Mouse (Mus musculus): ENCODE measurements around the gene Nlgn1. TPM values are rescaled to one million over a fixed set of nuclear protein-coding genes. Genes with fewer than 3 reads are reported as not detected.

Nlgn1 gene
- 28.2 and 29.9 TPM in 2 replicates for polyA plus RNA-seq (2015; fragmentation: Nextera tagmentation; extraction: Ambion mirVana)

- Histone ChIP-seq H3K27ac (replicated peaks) (peak within 1 kb of the TSS; percentile 91), H3K36me3 (no peaks in the 10 kb centered on the region), H3K9me3 (replicated peaks) (no peaks in the 10 kb centered on the region), H3K4me3 (replicated peaks) (peak within 1 kb of the TSS; percentile 75), H3K4me1 (peaks cover 13% of the 10 kb centered on the region), H3K27me3 (replicated peaks) (no peaks in the 10 kb centered on the region), H3K4me2 (peak within 1 kb of the TSS; percentile 83), H3K9ac (replicated peaks) (peak within 1 kb of the TSS; percentile 93)
- 2% methylated on average over 14 of the region's 14 CpGs for WGBS
- ATAC-seq (ENCODE audit: low FRiP score): peak; percentile 16; the same call in 1 of the 2 replicates
Measured at GRCm38 (mm10) chr3:26332400-26333238, at the start of gene Nlgn1. Gene Nlgn1 (minus strand): TSS chr3:26332460.

GRCm38 (mm10) chr3:26378272-26378671 lies 46.0 kb upstream of the Nlgn1 start:
- H3K4me3 ChIP-seq (replicated peaks): no peak overlapping the region
- no peak for ATAC-seq (ENCODE audit: low FRiP score)
- WGBS: 77% methylated on average over 2 of the region's 2 CpGs
- H3K27ac ChIP-seq (replicated peaks): no peak overlapping the region
- H3K4me1 ChIP-seq: no peaks in the 10 kb centered on the region
- no peak overlapping the region for H3K9ac ChIP-seq (replicated peaks)
- H3K27me3 ChIP-seq (replicated peaks): no peaks in the 10 kb centered on the region
- no peak overlapping the region for H3K4me2 ChIP-seq
- H3K9me3 ChIP-seq (replicated peaks): no peaks in the 10 kb centered on the region
- no peaks in the 10 kb centered on the region for H3K36me3 ChIP-seq

GRCm38 (mm10) chr3:26355082-26355481 lies 22.8 kb upstream of the Nlgn1 start:
- Histone ChIP-seq H3K36me3 (no peaks in the 10 kb centered on the region), H3K4me3 (replicated peaks) (no peak overlapping the region), H3K9ac (replicated peaks) (no peak overlapping the region), H3K27ac (replicated peaks) (no peak overlapping the region), H3K4me1 (no peaks in the 10 kb centered on the region), H3K9me3 (replicated peaks) (no peaks in the 10 kb centered on the region), H3K4me2 (no peak overlapping the region), H3K27me3 (replicated peaks) (no peaks in the 10 kb centered on the region)
- WGBS: 81% methylated on average over 5 of the region's 5 CpGs
- ATAC-seq (ENCODE audit: low FRiP score): no peak

- Histone ChIP-seq H3K4me1 (no peaks in the 10 kb centered on the region), H3K4me3 (replicated peaks) (no peak overlapping the region), H3K27me3 (replicated peaks) (no peaks in the 10 kb centered on the region), H3K36me3 (no peaks in the 10 kb centered on the region), H3K27ac (replicated peaks) (no peak overlapping the region), H3K4me2 (no peak overlapping the region), H3K9ac (replicated peaks) (no peak overlapping the region), H3K9me3 (replicated peaks) (no peaks in the 10 kb centered on the region)
- 75% methylated on average over 5 of the region's 5 CpGs for WGBS
- no peak for ATAC-seq (ENCODE audit: low FRiP score)
Measured at GRCm38 (mm10) chr3:26354483-26355030, 22.3 kb upstream of the Nlgn1 start.

GRCm38 (mm10) chr3:26337495-26337894 lies 5.2 kb upstream of the Nlgn1 start:
- peaks cover 4% of the 10 kb centered on the region for H3K4me1 ChIP-seq
- 69% methylated on average over 2 of the region's 2 CpGs for WGBS
- no peak for ATAC-seq (ENCODE audit: low FRiP score)
- H3K27me3 ChIP-seq (replicated peaks): no peaks in the 10 kb centered on the region
- no peak overlapping the region for H3K4me3 ChIP-seq (replicated peaks)
- no peak overlapping the region for H3K4me2 ChIP-seq
- no peaks in the 10 kb centered on the region for H3K9me3 ChIP-seq (replicated peaks)
- H3K9ac ChIP-seq (replicated peaks): no peak overlapping the region
- H3K36me3 ChIP-seq: no peaks in the 10 kb centered on the region
- H3K27ac ChIP-seq (replicated peaks): no peak overlapping the region

- H3K4me2 ChIP-seq: peak overlapping the region; percentile 83
- no peaks in the 10 kb centered on the region for H3K36me3 ChIP-seq
- peak overlapping the region; percentile 93 for H3K9ac ChIP-seq (replicated peaks)
- peak overlapping the region; percentile 57 for H3K27ac ChIP-seq (replicated peaks)
- H3K4me3 ChIP-seq (replicated peaks): peak overlapping the region; percentile 75
- WGBS: under 1% methylated on average over 40 of the region's 41 CpGs
- peaks cover 13% of the 10 kb centered on the region for H3K4me1 ChIP-seq
- peak; percentile 68 for ATAC-seq (ENCODE audit: low FRiP score)
- H3K9me3 ChIP-seq (replicated peaks): no peaks in the 10 kb centered on the region
- no peaks in the 10 kb centered on the region for H3K27me3 ChIP-seq (replicated peaks)
Measured at GRCm38 (mm10) chr3:26333239-26333811, 1.1 kb upstream of the Nlgn1 start.

- WGBS: under 1% methylated on average over 60 of the region's 60 CpGs
- Histone ChIP-seq H3K4me3 (replicated peaks) (peak overlapping the region; percentile 75), H3K4me1 (peaks cover 13% of the 10 kb centered on the region), H3K27ac (replicated peaks) (peak overlapping the region; percentile 91), H3K36me3 (no peaks in the 10 kb centered on the region), H3K9ac (replicated peaks) (peak overlapping the region; percentile 93), H3K27me3 (replicated peaks) (no peaks in the 10 kb centered on the region), H3K4me2 (peak overlapping the region; percentile 83), H3K9me3 (replicated peaks) (no peaks in the 10 kb centered on the region)
- peak; percentile 84 for ATAC-seq (ENCODE audit: low FRiP score)
Measured at GRCm38 (mm10) chr3:26331177-26332061, 841 bp downstream of the Nlgn1 start.

GRCm38 (mm10) chr3:26330863-26331176 lies 1.4 kb downstream of the Nlgn1 start:
- Histone ChIP-seq H3K9ac (replicated peaks) (peak overlapping the region; percentile 93), H3K4me1 (peaks cover 13% of the 10 kb centered on the region), H3K27ac (replicated peaks) (peak overlapping the region; percentile 91), H3K4me3 (replicated peaks) (peak overlapping the region; percentile 75), H3K36me3 (no peaks in the 10 kb centered on the region), H3K27me3 (replicated peaks) (no peaks in the 10 kb centered on the region), H3K9me3 (replicated peaks) (no peaks in the 10 kb centered on the region), H3K4me2 (peak overlapping the region; percentile 83)
- WGBS: 4% methylated on average over 9 of the region's 9 CpGs
- ATAC-seq (ENCODE audit: low FRiP score): peak; percentile 29; the same call in 1 of the 2 replicates

- H3K9me3 ChIP-seq (replicated peaks): no peaks in the 10 kb centered on the region
- ATAC-seq (ENCODE audit: low FRiP score): no peak
- H3K27ac ChIP-seq (replicated peaks): no peak overlapping the region
- no peaks in the 10 kb centered on the region for H3K36me3 ChIP-seq
- whole genome bisulfite sequencing: 40% methylated on average over 4 of the region's 4 CpGs
- H3K4me3 ChIP-seq (replicated peaks): peak overlapping the region; percentile 33
- no peaks in the 10 kb centered on the region for H3K27me3 ChIP-seq (replicated peaks)
- peaks cover 13% of the 10 kb centered on the region for H3K4me1 ChIP-seq
- peak overlapping the region; percentile 83 for H3K4me2 ChIP-seq
- H3K9ac ChIP-seq (replicated peaks): peak overlapping the region; percentile 8; the same call in 1 of the 2 replicates
Measured at GRCm38 (mm10) chr3:26330019-26330418, 2.2 kb downstream of the Nlgn1 start.

- Histone ChIP-seq H3K27ac (replicated peaks) (no peak overlapping the region), H3K27me3 (replicated peaks) (no peaks in the 10 kb centered on the region), H3K9me3 (replicated peaks) (no peaks in the 10 kb centered on the region), H3K9ac (replicated peaks) (no peak overlapping the region), H3K4me3 (replicated peaks) (no peak overlapping the region), H3K36me3 (no peaks in the 10 kb centered on the region), H3K4me2 (no peak overlapping the region), H3K4me1 (no peaks in the 10 kb centered on the region)
- ATAC-seq (ENCODE audit: low FRiP score): no peak
- WGBS: 49% methylated on average over 1 of the region's 1 CpGs
Measured at GRCm38 (mm10) chr3:26324510-26324909, 7.8 kb downstream of the Nlgn1 start.

GRCm38 (mm10) chr3:26317397-26317796 lies 14.9 kb downstream of the Nlgn1 start:
- no peak overlapping the region for H3K4me3 ChIP-seq (replicated peaks)
- no peaks in the 10 kb centered on the region for H3K4me1 ChIP-seq
- ATAC-seq (ENCODE audit: low FRiP score): no peak
- H3K9me3 ChIP-seq (replicated peaks): no peaks in the 10 kb centered on the region
- H3K27ac ChIP-seq (replicated peaks): no peak overlapping the region
- no peak overlapping the region for H3K4me2 ChIP-seq
- WGBS: 75% methylated on average over 2 of the region's 2 CpGs
- H3K9ac ChIP-seq (replicated peaks): no peak overlapping the region
- H3K27me3 ChIP-seq (replicated peaks): no peaks in the 10 kb centered on the region
- no peaks in the 10 kb centered on the region for H3K36me3 ChIP-seq

Measured in neural tube, embryonic 15.5 days (tissue).